Mouse (Mus musculus): ENCODE measurements at regions not wholly inside any gene's neighbourhood (a gene's known extent, or its start where the extent isn't known, plus 50 kb on each side); places are given as distances from the start of the nearest gene placed in this dataset.

GRCm38 (mm10) chr14:25306961-25307654 lies 151.9 kb upstream of the Zmiz1 start:
- TF ChIP-seq CTCF (IDR thresholded peaks at IDR 0.05; ENCODE audit: borderline replicate concordance, insufficient read depth, low read depth, low read length) = no peak
- TF ChIP-seq POLR2A (IDR thresholded peaks at IDR 0.05; ENCODE audit: borderline replicate concordance, insufficient read depth, low read length) = no peak

All from cerebellum, adult 2 months (tissue).